Mouse (Mus musculus): ENCODE data around the gene Fgfr2. TPM values are rescaled to one million over a fixed set of nuclear protein-coding genes. Genes with fewer than 3 reads are reported as not detected.
A peak's percentile ranks its signal among the peaks of the same experiment; 100 is the strongest.

The Fgfr2 gene
- polyA plus RNA-seq, 1 experiment: 114 TPM

- 2% methylated on average over 59 of the region's 60 CpGs for WGBS
- no peak for DNase-seq
- Histone ChIP-seq H3K4me3 (replicated peaks; ENCODE audit: extremely low read depth, low read depth, low read length) (peak overlapping the region; percentile 31), H3K4me1 (ENCODE audit: control insufficient read depth, insufficient read depth, low read length) (peaks cover 3% of the 10 kb centered on the region; the same call in 1 of the 2 replicates)
- TF ChIP-seq CTCF (IDR thresholded peaks at IDR 0.05; ENCODE audit: insufficient read depth, low read length): no peak
- no peak for TF ChIP-seq POLR2A (IDR thresholded peaks at IDR 0.05; ENCODE audit: borderline replicate concordance, extremely low read depth, low read depth, low read length)
These were observed 525.7 kb downstream of the Fgfr2 start for GRCm38 (mm10) chr7:132597251-132598041.

GRCm38 (mm10) chr7:132596557-132597250 lies 526.4 kb downstream of the Fgfr2 start:
- TF ChIP-seq POLR2A (IDR thresholded peaks at IDR 0.05; ENCODE audit: borderline replicate concordance, extremely low read depth, low read depth, low read length): no peak
- no peak for TF ChIP-seq CTCF (IDR thresholded peaks at IDR 0.05; ENCODE audit: insufficient read depth, low read length)
- H3K4me3 ChIP-seq (replicated peaks; ENCODE audit: extremely low read depth, low read depth, low read length): no peak overlapping the region
- DNase-seq: no peak
- 15% methylated on average over 26 of the region's 26 CpGs for WGBS
- peaks cover 3% of the 10 kb centered on the region; the same call in 1 of the 2 replicates for H3K4me1 ChIP-seq (ENCODE audit: control insufficient read depth, insufficient read depth, low read length)

GRCm38 (mm10) chr7:132595787-132596186 lies 527.4 kb downstream of the Fgfr2 start:
- 82% methylated on average over 3 of the region's 3 CpGs for WGBS
- TF ChIP-seq POLR2A (IDR thresholded peaks at IDR 0.05; ENCODE audit: borderline replicate concordance, extremely low read depth, low read depth, low read length) (no peak), CTCF (IDR thresholded peaks at IDR 0.05; ENCODE audit: insufficient read depth, low read length) (no peak)
- H3K4me3 ChIP-seq (replicated peaks; ENCODE audit: extremely low read depth, low read depth, low read length): no peak overlapping the region
- H3K4me1 ChIP-seq (ENCODE audit: control insufficient read depth, insufficient read depth, low read length): peaks cover 3% of the 10 kb centered on the region; the same call in 1 of the 2 replicates
- no peak for DNase-seq

GRCm38 (mm10) chr7:132594325-132594724 lies 528.8 kb downstream of the Fgfr2 start:
- no peaks in the 10 kb centered on the region for H3K4me1 ChIP-seq (ENCODE audit: control insufficient read depth, insufficient read depth, low read length)
- DNase-seq: no peak
- TF ChIP-seq CTCF (IDR thresholded peaks at IDR 0.05; ENCODE audit: insufficient read depth, low read length) (no peak), POLR2A (IDR thresholded peaks at IDR 0.05; ENCODE audit: borderline replicate concordance, extremely low read depth, low read depth, low read length) (no peak)

GRCm38 (mm10) chr7:132593762-132594161 lies 529.4 kb downstream of the Fgfr2 start:
- 79% methylated on average over 2 of the region's 2 CpGs for WGBS
- DNase-seq: no peak
- Histone ChIP-seq H3K4me3 (replicated peaks; ENCODE audit: extremely low read depth, low read depth, low read length) (no peak overlapping the region), H3K4me1 (ENCODE audit: control insufficient read depth, insufficient read depth, low read length) (no peaks in the 10 kb centered on the region)
- TF ChIP-seq POLR2A (IDR thresholded peaks at IDR 0.05; ENCODE audit: borderline replicate concordance, extremely low read depth, low read depth, low read length) (no peak), CTCF (IDR thresholded peaks at IDR 0.05; ENCODE audit: insufficient read depth, low read length) (no peak)

More at GRCm38 (mm10) chr7:132594325-132594724, 528.8 kb downstream of the Fgfr2 start:
- WGBS: 97% methylated on average over 2 of the region's 2 CpGs
- H3K4me3 ChIP-seq (replicated peaks; ENCODE audit: extremely low read depth, low read depth, low read length): no peak overlapping the region

GRCm38 (mm10) chr7:132589610-132590009 lies 533.5 kb downstream of the Fgfr2 start:
- Histone ChIP-seq H3K4me1 (ENCODE audit: control insufficient read depth, insufficient read depth, low read length) (no peaks in the 10 kb centered on the region), H3K4me3 (replicated peaks; ENCODE audit: extremely low read depth, low read depth, low read length) (no peak overlapping the region)
- TF ChIP-seq CTCF (IDR thresholded peaks at IDR 0.05; ENCODE audit: insufficient read depth, low read length): no peak
- TF ChIP-seq POLR2A (IDR thresholded peaks at IDR 0.05; ENCODE audit: borderline replicate concordance, extremely low read depth, low read depth, low read length): no peak
- no peak for DNase-seq
- 64% methylated on average over 5 of the region's 5 CpGs for WGBS

DNA sequence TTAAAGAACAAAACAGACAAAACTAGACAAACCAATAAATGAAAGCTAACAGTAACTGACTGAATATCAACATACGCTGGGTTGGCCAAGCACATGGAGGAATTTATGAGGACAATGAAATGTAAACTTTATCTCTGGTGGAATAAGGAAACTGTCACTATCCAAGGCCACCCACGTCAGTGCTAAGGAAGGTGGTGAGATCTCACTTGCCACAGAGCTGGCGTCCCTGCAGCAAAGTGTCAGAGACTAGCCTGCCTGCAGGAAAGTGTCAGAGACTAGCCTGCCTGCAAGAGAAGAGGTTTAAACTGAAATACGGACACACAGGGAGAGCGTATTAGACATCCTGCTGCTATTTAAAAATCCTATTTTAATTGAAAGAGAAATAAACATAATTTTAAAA lies 536.0 kb downstream of the Fgfr2 start:
- 59% methylated on average over 5 of the region's 5 CpGs for WGBS
- Histone ChIP-seq H3K4me3 (replicated peaks; ENCODE audit: extremely low read depth, low read depth, low read length) (no peak overlapping the region), H3K4me1 (ENCODE audit: control insufficient read depth, insufficient read depth, low read length) (no peaks in the 10 kb centered on the region)
- no peak for DNase-seq
- TF ChIP-seq POLR2A (IDR thresholded peaks at IDR 0.05; ENCODE audit: borderline replicate concordance, extremely low read depth, low read depth, low read length): no peak
- no peak for TF ChIP-seq CTCF (IDR thresholded peaks at IDR 0.05; ENCODE audit: insufficient read depth, low read length)

- no peak for DNase-seq
- WGBS: 50% methylated on average over 3 of the region's 3 CpGs
These were observed 537.3 kb downstream of the Fgfr2 start for GRCm38 (mm10) chr7:132585695-132586491.

DNA sequence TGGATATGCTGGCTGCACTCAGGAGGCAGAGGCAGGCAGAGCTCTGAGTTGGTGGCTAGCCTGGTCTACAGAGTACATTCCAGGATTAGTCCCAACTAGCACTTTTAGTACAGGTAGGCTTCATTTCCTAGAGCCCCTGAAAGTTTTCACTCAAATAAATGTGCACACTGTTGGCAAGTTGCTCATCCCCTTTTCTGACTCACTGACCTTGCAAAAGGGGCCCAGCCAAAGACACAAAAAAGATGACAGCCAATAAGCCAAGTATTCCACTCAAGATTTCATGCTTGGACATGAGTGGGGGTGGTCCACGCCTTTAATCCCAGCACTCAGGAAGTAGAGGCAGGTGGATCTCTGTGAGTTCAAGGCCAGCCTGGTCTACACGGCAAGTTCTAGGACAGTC lies 541.7 kb downstream of the Fgfr2 start:
- no peak for DNase-seq
- TF ChIP-seq CTCF (IDR thresholded peaks at IDR 0.05; ENCODE audit: insufficient read depth, low read length) (no peak), POLR2A (IDR thresholded peaks at IDR 0.05; ENCODE audit: borderline replicate concordance, extremely low read depth, low read depth, low read length) (no peak)
- no peak overlapping the region for H3K4me3 ChIP-seq (replicated peaks; ENCODE audit: extremely low read depth, low read depth, low read length)
- 90% methylated on average over 2 of the region's 2 CpGs for WGBS
- H3K4me1 ChIP-seq (ENCODE audit: control insufficient read depth, insufficient read depth, low read length): peaks cover 3% of the 10 kb centered on the region

More at GRCm38 (mm10) chr7:132585695-132586491, 537.3 kb downstream of the Fgfr2 start:
- no peaks in the 10 kb centered on the region for H3K4me1 ChIP-seq (ENCODE audit: control insufficient read depth, insufficient read depth, low read length)
- H3K4me3 ChIP-seq (replicated peaks; ENCODE audit: extremely low read depth, low read depth, low read length): no peak overlapping the region
- TF ChIP-seq CTCF (IDR thresholded peaks at IDR 0.05; ENCODE audit: insufficient read depth, low read length): no peak
- TF ChIP-seq POLR2A (IDR thresholded peaks at IDR 0.05; ENCODE audit: borderline replicate concordance, extremely low read depth, low read depth, low read length): no peak
